Comparison of ENCODE assay signal across 8 mouse cellular contexts in the genomic region with DNA sequence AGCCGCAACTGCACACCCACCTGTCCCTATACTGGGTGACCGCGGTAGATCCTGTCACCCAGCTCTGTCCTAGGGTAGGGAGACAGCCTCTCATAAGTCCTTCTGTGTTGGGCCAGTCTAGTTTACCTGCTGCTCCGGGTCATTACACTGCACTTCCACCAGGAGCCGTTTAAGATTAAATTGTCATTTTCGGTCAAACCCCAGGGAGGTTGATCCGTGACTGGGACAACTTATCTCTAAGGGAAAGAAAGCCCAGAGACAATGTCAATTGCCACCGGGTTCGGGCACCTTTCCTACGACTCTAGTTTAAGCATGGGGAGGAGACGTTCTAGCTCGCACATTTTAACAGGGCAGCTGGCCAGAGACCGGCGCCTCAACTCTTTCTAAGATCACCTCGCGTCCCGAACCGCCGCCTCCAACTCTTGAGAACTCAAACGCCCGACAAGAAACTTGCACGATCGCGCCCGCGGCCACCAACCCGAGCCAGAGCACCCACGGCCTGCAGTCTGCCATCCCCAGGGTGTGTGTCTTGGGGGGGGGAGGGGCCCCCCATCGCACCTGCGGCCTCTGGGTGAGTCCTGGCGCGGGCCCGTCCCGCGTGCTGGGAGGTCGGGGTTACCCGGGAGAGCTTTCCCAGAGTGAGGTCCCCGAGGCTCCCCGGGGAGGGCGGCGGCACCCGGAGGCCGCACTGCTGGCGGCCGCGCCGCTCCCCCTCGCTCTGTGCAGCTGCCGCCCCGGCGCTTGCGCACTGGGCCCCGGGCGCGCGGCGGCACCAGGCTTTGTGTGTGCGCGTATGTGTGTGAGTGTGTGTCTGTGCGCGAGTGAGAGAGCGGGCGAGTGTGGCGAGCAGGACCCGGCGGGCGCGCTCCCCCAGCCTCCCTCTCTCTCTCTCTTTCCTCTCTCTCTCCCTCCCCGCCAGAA. TPM values are rescaled to one million over a fixed set of nuclear protein-coding genes. Genes with fewer than 3 reads are reported as not detected.
DNase-seq lines count a peak whose midpoint lies in the region; ATAC-seq and TF ChIP-seq lines count a peak whose summit lies in the region.

A gene (plus strand): TSS at position 128 of the 921 bp plus-strand sequence.

- TF ChIP-seq POLR2A in cerebellum, adult 2 months (IDR thresholded peaks at IDR 0.05; ENCODE audit: borderline replicate concordance, insufficient read depth, low read length) = peak; percentile 63; the same call in 1 of the 2 replicates
- peak; percentile 68; the same call in 1 of the 2 replicates for TF ChIP-seq POLR2A in lung, adult 2 months (IDR thresholded peaks at IDR 0.05; ENCODE audit: borderline replicate concordance, extremely low read depth, low read depth, low read length)

- H3K27ac ChIP-seq in cerebellum, adult 2 months (ENCODE audit: insufficient read depth, low read length) = peak within 1 kb of the TSS; percentile 68
- H3K27ac ChIP-seq in layer of hippocampus, adult 2 months = peak within 1 kb of the TSS; percentile 98

- DNase-seq in MEL-GATA-1-ER (ENCODE audit: extremely low read depth, low read depth) = peak; percentile 36
- peak; percentile 90 to 95 for DNase-seq in cerebellum, adult 2 months
- peak; percentile 90 for DNase-seq in forelimb bud, embryonic 11.5 days (ENCODE audit: low read depth, low spot score)
- peak; percentile 94 for DNase-seq in heart, postnatal 4 days
- peak; percentile 92 to 96 for DNase-seq in layer of hippocampus, adult 2 months (ENCODE audit: low spot score in 2 of 2)
- peak; percentile 89 for DNase-seq in lung, adult 2 months
- peak; percentile 83 for DNase-seq in testis, postnatal 14 days (ENCODE audit: low spot score)

- no peaks in the 10 kb centered on the region for H3K27me3 ChIP-seq in cerebellum, adult 2 months (ENCODE audit: control insufficient read depth, insufficient read depth, low read length)

- H3K4me1 ChIP-seq in cerebellum, adult 2 months (ENCODE audit: control insufficient read depth, insufficient read depth, low read length) = peaks cover 8% of the 10 kb centered on the region
- 0 out of 2 replicates have a peak, but pooled peaks cover 2% of the 10 kb centered on the region for H3K4me1 ChIP-seq in lung, adult 2 months (ENCODE audit: control insufficient read depth, insufficient read depth, low read length)

- peak; percentile 56 for ATAC-seq in neutrophil, adult 5-6 weeks (ENCODE audit: extremely low read depth, insufficient number of reproducible peaks, low FRiP score, poor library complexity, severe bottlenecking)

- H3K4me3 ChIP-seq in cerebellum, adult 2 months (replicated peaks; ENCODE audit: insufficient read depth, low read depth, low read length) = peak within 1 kb of the TSS; percentile 62
- H3K4me3 ChIP-seq in layer of hippocampus, adult 2 months = peak within 1 kb of the TSS; percentile 92
- H3K4me3 ChIP-seq in lung, adult 2 months (replicated peaks; ENCODE audit: extremely low read depth, low read depth, low read length) = peak within 1 kb of the TSS; percentile 88

- WGBS in cerebellum, adult 2 months = 1% methylated on average over 69 of the region's 69 CpGs
- 2% methylated on average over 69 of the region's 69 CpGs for WGBS in lung, adult 2 months

- peak; percentile 23 for TF ChIP-seq CTCF in cerebellum, adult 2 months (IDR thresholded peaks at IDR 0.05; ENCODE audit: borderline replicate concordance, insufficient read depth, low read depth, low read length)
- peak; percentile 59 for TF ChIP-seq CTCF in layer of hippocampus, adult 2 months (conservative IDR thresholded peaks at IDR 0.05)
- TF ChIP-seq CTCF in lung, adult 2 months (IDR thresholded peaks at IDR 0.05; ENCODE audit: insufficient read depth, low read length) = no peak

RNA-seq across cellular contexts. Expression of the gene that starts here (rescaled TPM):
- polyA plus RNA-seq in cerebellum, adult 2 months (2012; rRNA removed) = 28.9 and 29.4 TPM in 2 replicates
- 10 to 100 TPM; 14.1 to 14.8 TPM for total RNA-seq in heart, postnatal 4 days (2021)
- 10 to 100 TPM; 67.4 to 70.2 TPM for total RNA-seq in layer of hippocampus, adult 2 months (2021)
- 9.4 and 11.9 TPM in 2 replicates for polyA plus RNA-seq in lung, adult 2 months (2012; rRNA removed)
- 26.6 and 28.3 TPM in 2 replicates for total RNA-seq in neutrophil, adult 5-6 weeks (2017)

Comparison
In these comparisons a context has a peak if more than half of its experiments do, and no peak if none do; other contexts are left out.
1. Peak in every context shown above with its lines: DNase-seq, ATAC-seq, H3K4me3 ChIP-seq and H3K27ac ChIP-seq.
2. DNase-seq: peak in every context shown above with its lines; median percentile 94 in heart, postnatal 4 days; 94 in layer of hippocampus, adult 2 months; 92 in cerebellum, adult 2 months; 90 in forelimb bud, embryonic 11.5 days; 89 in lung, adult 2 months; 83 in testis, postnatal 14 days; 36 in MEL-GATA-1-ER.